In genomic region chr13:74008948-74009718, GRCm38 (mm10) we compare ENCODE assay signal across 8 mouse cellular contexts. TPM values are rescaled to one million over a fixed set of nuclear protein-coding genes. Genes with fewer than 3 reads are reported as not detected.
A peak's percentile ranks its signal among the peaks of the same experiment; 100 is the strongest.
DNase-seq lines count a peak whose midpoint lies in the region; ATAC-seq lines count a peak whose summit lies in the region.

Tppp (plus strand) TSS chr13:74009407.

- DNase-seq in R1 (ENCODE audit: low read depth, low spot score) = peak; percentile 91
- DNase-seq in cerebellum, postnatal 25 days = peak; percentile 95 to 97
- DNase-seq in frontal cortex, postnatal 25 days (ENCODE audit: low spot score in 2 of 2) = peak; percentile 87
- peak; percentile 90 to 92 for DNase-seq in layer of hippocampus, postnatal 14 days (ENCODE audit: low spot score in 2 of 2)
- DNase-seq in lung, postnatal 10 days = peak; percentile 97
- DNase-seq in ovary, postnatal 14 days (ENCODE audit: low spot score) = peak; percentile 82
- DNase-seq in thymus, postnatal 10 days (ENCODE audit: low spot score in 2 of 2) = peak; percentile 86 to 90

- H3K9ac ChIP-seq in hindbrain, embryonic 13.5 days = peak within 1 kb of the TSS; percentile 84

- peak within 1 kb of the TSS; percentile 66 for H3K4me3 ChIP-seq in hindbrain, embryonic 13.5 days

- peaks cover 14% of the 10 kb centered on the region for H3K4me1 ChIP-seq in hindbrain, embryonic 13.5 days (replicated peaks)

- peak within 1 kb of the TSS; percentile 87 for H3K27ac ChIP-seq in hindbrain, embryonic 13.5 days

- H3K4me2 ChIP-seq in hindbrain, embryonic 13.5 days = peak within 1 kb of the TSS; percentile 97

- WGBS in hindbrain, embryonic 13.5 days = 1% methylated on average over 56 of the region's 56 CpGs

- no peaks in the 10 kb centered on the region for H3K36me3 ChIP-seq in hindbrain, embryonic 13.5 days

- ATAC-seq in hindbrain, embryonic 13.5 days (ENCODE audit: low FRiP score) = peak; percentile 93

- no peaks in the 10 kb centered on the region for H3K9me3 ChIP-seq in hindbrain, embryonic 13.5 days

- H3K27me3 ChIP-seq in hindbrain, embryonic 13.5 days = peaks cover 49% of the 10 kb centered on the region

RNA-seq across cellular contexts. Expression of gene Tppp, which starts in this region (rescaled TPM):
- 7.3 and 8.2 TPM in 2 replicates for polyA plus RNA-seq in hindbrain, embryonic 13.5 days (2015; fragmentation: Nextera tagmentation; extraction: Ambion mirVana)
- 100 to 1,000 TPM; 206 to 208 TPM for total RNA-seq in layer of hippocampus, postnatal 14 days (2021)

Comparison
In these comparisons a context has a peak if more than half of its experiments do, and no peak if none do; other contexts are left out.
1. Peak in every context shown above with its lines: DNase-seq, ATAC-seq, H3K4me3 ChIP-seq and H3K27ac ChIP-seq.